Mouse (Mus musculus) E14TG2a.4 (cell line): Measurements from ENCODE around the gene Cwc27.

ENCODE experiments used
- CTCF ChIP-seq: conservative IDR thresholded peaks from 2 replicates; pipeline ENCODE4 v1.5.1; 2014; ENCODE audit warnings: low read length
- NANOG ChIP-seq: IDR thresholded peaks from 2 replicates; pipeline ENCODE4 v1.6.1; 2014; ENCODE audit warnings: borderline replicate concordance, low read length, mixed read lengths
- POU5F1 ChIP-seq: IDR thresholded peaks from 2 replicates; pipeline ENCODE4 v1.6.1; 2014; ENCODE audit warnings: low read length, borderline replicate concordance

DNA sequence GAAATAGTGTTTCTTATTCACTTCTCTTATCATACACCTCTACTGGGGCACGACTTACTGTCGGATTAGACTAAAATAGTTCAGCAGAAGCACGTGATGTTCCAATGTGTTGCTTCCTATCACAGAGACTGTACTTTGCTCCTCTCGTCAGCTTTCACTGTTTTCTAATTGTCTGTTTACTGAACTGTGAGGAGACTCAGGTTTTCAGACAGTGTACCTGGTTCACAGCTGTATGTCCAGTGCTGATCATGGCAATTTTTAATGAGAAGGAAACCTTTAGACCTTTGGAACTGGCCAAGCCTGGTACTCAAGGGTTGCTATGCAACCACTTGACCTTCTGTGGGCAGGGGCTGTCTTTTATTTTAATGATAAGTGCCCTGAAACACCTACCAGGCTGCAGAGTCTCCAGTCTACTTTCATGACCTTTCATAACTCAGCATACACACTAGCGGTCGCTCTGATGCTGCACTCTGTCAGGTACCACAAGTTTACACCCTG is 180.9 kb downstream of the Cwc27 start:
- TF ChIP-seq CTCF (no peak), NANOG (no peak), POU5F1 (no peak)
